Mouse (Mus musculus) embryo, embryonic 11 days (tissue): Measurements from ENCODE around the gene Ccnt1.
"Not testable (repeated sequence)": the region's sequence is repeated elsewhere in the genome, so short reads cannot be mapped to it uniquely, and the experiment has no call there.

ENCODE experiments used
- DNase-seq: peaks from one replicate; pipeline ENCODE4 v3.0.0-alpha.2; 2015

Ccnt1 gene

GRCm38 (mm10) chr15:98537923-98538322 is 32.8 kb downstream of the Ccnt1 start:
- DNase-seq, result no peak

GRCm38 (mm10) chr15:98536828-98537510 is 33.8 kb downstream of the Ccnt1 start:
- no peak for DNase-seq

- DNase-seq, result no peak
Measured at GRCm38 (mm10) chr15:98535921-98536320, 34.8 kb downstream of the Ccnt1 start.

GRCm38 (mm10) chr15:98533881-98534627 is 36.7 kb downstream of the Ccnt1 start, which contains the start of gene Kansl2:
Kansl2 (minus strand) TSS chr15:98534264.
- DNase-seq, result peak; percentile 99

- no peak for DNase-seq
Measured at GRCm38 (mm10) chr15:98533035-98533531, 37.6 kb downstream of the Ccnt1 start.

GRCm38 (mm10) chr15:98532281-98532680 is 38.4 kb downstream of the Ccnt1 start:
- no peak for DNase-seq

- DNase-seq, result no peak
Measured at GRCm38 (mm10) chr15:98528066-98528563, 42.6 kb downstream of the Ccnt1 start.

- no peak for DNase-seq
Measured at GRCm38 (mm10) chr15:98527056-98527771, 43.5 kb downstream of the Ccnt1 start.

- DNase-seq, result no peak
Measured at GRCm38 (mm10) chr15:98526057-98526456, 44.7 kb downstream of the Ccnt1 start.

GRCm38 (mm10) chr15:98521245-98521644 is 49.5 kb downstream of the Ccnt1 start:
- DNase-seq, result no peak

GRCm38 (mm10) chr15:98517380-98518355 is 53.1 kb downstream of the Ccnt1 start:
- peak; percentile 60 for DNase-seq

GRCm38 (mm10) chr15:98514845-98515244 is 55.9 kb downstream of the Ccnt1 start:
- not testable (repeated sequence) for DNase-seq

- no peak for DNase-seq
Measured at GRCm38 (mm10) chr15:98514146-98514545, 56.6 kb downstream of the Ccnt1 start.

GRCm38 (mm10) chr15:98513676-98514075 is 57.0 kb downstream of the Ccnt1 start:
- DNase-seq, result not testable (repeated sequence)

- DNase-seq, result no peak
Measured at GRCm38 (mm10) chr15:98512799-98513321, 57.9 kb downstream of the Ccnt1 start.

- DNase-seq, result no peak
Measured at GRCm38 (mm10) chr15:98512232-98512631, 58.5 kb downstream of the Ccnt1 start.

GRCm38 (mm10) chr15:98511386-98511928 is 59.3 kb downstream of the Ccnt1 start:
- no peak for DNase-seq

- DNase-seq, result peak; percentile 87
Measured at GRCm38 (mm10) chr15:98510438-98511385, 60.0 kb downstream of the Ccnt1 start.

- DNase-seq, result no peak
Measured at GRCm38 (mm10) chr15:98509387-98509786, 61.3 kb downstream of the Ccnt1 start.

GRCm38 (mm10) chr15:98507321-98507720 is 63.4 kb downstream of the Ccnt1 start:
- no peak for DNase-seq
